Mouse (Mus musculus): ENCODE measurements at regions not wholly inside any gene's neighbourhood (a gene's known extent, or its start where the extent isn't known, plus 50 kb on each side); places are given as distances from the start of the nearest gene placed in this dataset.

DNA sequence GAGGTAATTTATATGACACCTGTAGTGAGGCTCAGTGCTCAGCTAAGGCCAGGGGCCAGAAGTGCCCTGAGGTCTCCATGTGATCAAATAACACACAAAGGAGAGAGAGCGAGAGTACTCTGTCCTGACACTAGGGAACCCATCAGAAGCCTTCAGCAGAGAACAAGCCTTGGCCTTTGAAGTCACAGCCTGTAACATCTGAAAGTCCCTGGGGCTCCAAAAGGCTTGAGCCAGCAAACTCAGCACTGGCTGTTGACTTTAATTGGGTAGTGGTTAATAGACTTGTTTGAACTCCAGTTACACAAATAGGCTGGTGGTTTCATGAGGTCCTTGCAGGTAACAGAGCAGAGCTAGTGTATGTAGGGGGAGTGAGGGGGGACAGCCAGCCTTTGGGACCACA lies 422.5 kb downstream of the Matn1 start:
- DNase-seq (ENCODE audit: low spot score in 2 of 2): no peak

DNA sequence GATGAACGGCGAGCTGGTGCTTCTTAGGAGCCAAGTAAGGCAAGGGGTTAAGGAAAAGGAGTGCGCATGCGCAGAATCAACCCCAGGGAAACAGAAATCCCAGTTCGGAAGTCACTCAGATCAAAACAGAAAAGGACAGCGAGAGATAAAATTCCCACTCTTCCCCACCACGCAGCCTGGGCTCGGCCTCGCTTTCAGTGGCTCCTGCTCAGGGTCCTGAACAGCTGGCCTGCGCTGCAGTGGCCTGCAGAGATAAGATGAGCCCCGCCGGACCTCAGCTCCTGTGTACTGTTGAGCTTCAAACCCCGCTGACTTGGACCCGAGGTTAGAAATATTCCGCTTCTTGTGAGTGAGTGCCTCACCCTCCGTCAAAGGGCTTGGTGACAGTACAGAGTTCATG lies 428.3 kb downstream of the Matn1 start:
- DNase-seq (ENCODE audit: low spot score in 2 of 2): no peak

DNA sequence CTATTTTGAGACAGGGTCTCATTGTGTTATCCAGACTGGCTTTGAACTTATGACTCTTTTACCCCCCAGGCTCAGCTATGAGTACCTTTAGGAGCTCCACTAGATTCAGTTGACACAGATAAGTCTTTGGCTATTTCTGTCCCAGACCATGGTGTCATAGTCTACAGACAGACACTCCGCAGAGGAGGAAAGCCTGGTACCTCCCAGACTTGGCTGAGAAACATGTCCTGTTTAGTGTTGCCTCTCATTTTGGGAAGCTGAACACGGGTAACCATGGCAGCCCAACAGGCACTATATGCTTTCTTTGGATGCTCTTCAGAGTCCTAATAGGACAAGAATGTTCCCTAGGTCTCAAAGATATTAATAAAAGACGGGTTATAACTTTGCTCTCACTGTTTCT lies 429.0 kb downstream of the Matn1 start:
- DNase-seq (ENCODE audit: low spot score in 2 of 2): no peak

DNA sequence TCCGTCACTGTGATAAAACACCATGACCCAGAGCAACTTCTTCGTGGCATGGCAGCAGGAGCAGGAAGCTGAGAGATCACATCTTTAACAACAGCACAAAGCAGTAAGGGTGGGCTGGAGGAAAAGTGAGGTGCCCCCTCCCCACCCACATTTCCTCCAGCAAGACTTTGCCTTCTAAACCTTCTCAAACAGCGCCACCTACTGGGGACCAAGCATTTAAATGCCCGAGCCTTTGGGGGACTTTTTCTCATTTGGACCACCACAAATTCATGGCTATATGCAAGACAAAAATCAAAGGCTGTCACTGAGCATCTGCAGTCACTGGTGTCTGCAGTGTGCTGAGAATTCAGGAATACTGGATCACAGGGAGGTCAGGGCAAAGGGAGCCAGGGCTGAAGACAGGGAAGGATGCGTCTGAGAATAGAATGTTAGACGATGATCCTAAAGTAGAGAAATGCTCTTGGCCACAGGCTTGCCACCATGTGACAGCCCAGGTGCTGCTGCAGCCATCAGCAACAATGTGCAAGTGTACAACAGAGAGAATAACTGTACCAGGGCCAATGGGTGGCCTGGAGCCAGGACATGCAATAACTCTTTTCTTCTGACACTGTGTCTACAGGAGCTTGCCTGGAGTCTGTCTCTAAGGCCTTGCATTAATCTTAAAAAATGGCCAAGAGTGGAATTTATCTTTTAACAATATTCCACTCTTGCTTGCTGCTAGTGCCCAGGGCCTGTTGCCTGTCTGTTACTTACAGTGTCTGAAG lies 430.5 kb downstream of the Matn1 start:
- no peak for DNase-seq (ENCODE audit: low spot score in 2 of 2)

DNA sequence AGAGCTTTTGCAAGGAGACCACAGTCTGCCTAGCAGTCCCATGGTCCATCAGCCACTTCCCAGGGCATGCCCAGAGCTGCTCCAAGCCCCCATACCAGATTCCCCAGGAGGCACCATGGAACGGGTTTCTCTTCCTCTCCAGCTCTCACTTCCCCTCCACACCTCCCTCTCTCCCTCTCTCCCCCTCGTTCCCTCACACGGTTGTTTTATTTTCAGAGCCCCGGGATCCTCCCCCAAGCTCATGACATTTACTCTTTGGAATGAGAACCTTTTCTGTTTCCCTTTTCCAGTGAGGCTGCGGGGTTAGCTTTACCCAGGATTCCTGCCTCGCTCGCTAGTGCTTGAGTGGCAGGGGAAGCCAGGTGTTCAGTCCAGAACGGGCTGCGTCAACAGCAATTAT lies 436.9 kb downstream of the Matn1 start:
- no peak for DNase-seq (ENCODE audit: low spot score in 2 of 2)

DNA sequence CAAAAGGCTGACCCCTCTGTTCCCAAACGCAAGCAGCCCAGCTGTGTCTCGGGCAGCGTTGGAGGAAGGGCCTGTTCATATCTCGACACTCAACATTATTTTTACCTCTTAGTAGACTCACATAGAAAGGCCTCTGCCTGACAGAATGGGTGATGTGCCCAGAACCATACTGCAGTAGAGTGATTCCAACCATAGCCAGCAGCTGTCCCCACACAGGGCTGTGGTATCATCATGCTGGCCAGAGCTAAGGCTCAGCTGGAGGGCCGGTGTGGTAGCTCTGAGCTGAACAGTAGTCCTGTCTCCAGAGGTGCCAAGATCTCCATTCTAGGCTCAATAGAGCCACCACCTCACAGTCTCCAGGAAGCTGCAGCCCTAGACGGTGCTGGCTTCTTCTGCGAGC lies 437.3 kb downstream of the Matn1 start:
- DNase-seq (ENCODE audit: low spot score in 2 of 2): no peak

DNA sequence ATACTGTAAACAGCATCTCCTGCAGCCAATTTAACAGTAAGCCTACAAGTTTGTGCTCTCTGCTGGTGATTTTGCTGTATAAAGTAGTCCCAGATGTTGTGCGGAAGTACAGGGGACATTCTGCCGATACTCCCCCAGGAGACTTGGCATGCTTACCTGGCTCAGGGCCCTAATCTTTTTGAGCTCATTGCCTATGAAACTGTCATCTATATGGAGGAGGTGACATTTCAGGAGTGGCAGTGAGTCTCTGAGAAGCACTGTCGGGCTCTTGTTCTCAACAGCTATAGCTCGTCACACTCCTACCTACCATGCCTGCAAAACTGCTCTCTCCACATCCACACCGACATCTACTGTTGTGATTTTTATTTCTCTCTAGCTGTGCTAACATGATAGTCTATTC lies 439.7 kb downstream of the Matn1 start:
- no peak for DNase-seq (ENCODE audit: low spot score in 2 of 2)

DNA sequence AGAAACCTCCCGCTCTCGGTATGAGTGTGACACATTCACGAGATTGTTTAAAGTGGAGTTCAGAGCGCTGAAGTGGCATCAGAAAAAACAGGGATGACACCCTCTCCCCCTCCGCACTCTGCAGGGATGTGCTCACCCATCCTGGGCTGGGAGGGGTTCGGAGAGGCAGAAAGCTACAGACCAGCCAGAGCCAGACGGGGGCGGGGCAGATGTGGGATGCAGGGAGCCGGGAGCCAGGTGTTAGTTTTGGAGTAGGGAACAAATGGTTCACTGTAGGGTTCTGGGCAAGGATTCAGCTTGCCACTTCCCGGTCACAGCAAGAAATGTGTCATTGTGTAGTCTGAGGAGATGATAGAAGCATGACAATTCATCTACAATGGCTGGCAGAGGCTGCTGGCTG lies 442.8 kb downstream of the Matn1 start:
- no peak for DNase-seq (ENCODE audit: low spot score in 2 of 2)

DNA sequence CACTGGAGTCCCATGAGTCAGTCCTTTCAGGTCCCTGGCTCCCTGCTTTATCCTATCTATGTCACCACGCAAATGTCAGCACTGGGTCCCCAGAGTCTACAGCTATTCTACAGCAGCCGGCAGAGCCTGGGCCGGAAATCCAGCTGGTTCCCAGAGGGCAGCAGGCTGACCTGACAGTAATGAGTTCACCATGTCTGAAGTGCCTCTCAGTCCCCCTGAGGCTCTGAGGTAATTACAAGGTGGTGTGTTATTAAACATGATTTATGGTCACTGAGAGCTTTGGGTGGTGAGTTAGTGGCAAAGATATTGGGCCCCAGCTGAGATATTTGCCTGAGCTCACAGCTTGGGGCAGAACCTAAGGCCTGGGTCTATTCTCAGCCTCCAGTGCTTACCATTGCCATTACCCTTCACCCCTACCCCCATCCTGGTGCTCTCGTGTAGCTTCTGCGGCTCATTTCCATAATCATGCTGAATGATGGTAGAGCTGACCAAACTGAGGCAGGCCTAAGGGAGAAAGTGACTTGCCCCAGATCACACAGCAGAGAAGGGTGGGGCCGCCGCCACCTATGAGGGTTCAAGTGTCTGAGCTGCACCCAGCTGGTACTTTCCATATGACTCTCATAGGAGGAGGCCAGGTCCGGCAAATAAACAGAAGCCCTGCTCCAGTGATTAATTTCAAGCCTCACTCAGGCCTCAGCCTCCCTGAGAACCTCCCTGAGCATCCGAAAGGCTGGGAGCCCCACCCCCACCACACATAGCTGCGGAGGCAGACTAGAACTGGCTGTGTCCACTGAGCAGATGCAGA lies 446.8 kb downstream of the Ptpru start:
- no peak for DNase-seq (ENCODE audit: low spot score in 2 of 2)

DNA sequence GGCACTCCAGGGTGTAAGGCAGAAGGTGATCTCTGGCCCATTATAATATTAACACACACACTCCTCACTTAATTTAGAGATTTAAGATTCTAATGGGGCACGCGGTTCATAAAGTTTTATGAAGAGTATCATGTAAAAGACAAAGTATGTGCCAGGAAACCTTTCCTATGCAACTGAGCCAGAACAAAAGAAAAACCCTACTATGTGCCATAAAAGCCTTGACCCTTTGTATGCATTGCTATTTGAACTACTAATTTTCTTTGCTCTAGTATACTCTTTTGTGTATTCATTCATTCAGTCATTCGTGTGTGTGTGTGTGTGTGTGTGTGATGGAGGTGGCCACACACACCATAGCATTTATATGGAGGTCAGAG lies 446.2 kb downstream of the Ptpru start:
- DNase-seq (ENCODE audit: low spot score in 2 of 2): no peak

DNA sequence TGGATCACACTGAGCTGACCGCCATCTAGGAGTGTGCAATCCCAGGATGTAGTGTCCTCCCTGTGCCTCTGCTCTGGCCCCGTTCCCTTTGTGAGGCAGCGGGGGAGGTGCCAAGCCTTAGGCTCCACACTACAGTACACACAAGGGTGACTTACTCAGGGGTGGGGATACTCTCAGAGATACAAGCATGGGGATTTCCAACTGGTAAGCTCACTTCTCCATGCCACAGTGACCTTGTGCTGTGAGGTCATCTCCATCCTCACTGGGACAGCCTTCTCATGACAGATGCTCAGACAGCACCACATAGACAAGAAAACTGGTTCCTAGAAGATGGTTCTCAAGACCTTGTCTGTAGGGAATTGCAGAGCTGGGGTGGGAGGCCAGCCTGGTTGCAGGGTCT lies 445.6 kb downstream of the Ptpru start:
- DNase-seq (ENCODE audit: low spot score in 2 of 2): no peak

DNA sequence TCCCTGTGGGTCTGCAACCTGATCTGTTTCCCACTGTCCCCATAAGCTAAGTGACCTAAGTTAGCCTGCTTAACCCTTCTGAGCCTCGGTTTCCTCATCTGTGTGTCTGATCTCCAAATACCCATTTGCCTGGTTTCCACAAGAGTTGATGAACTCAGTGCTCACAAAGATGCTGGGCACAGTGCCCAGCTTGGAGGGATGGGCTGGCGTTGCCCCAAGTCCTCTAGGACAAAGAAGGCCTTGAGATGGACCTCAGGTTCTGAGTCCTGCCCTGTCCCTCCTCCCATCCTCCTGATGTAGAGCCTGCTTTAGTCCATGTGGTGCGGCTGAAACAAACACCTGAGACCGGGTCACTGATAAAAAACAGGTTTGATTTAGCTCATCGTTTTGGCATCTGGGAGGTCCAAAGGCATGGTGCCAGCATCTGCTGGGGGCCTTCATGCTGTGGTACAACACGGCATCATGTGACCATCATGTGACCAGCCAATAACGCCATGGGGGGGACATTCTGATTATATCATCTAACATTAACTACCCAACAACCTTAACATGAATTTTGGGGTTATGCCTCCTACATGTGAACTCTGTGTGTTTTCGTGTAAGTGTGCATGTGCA lies 441.8 kb downstream of the Ptpru start:
- no peak for DNase-seq (ENCODE audit: low spot score in 2 of 2)

DNA sequence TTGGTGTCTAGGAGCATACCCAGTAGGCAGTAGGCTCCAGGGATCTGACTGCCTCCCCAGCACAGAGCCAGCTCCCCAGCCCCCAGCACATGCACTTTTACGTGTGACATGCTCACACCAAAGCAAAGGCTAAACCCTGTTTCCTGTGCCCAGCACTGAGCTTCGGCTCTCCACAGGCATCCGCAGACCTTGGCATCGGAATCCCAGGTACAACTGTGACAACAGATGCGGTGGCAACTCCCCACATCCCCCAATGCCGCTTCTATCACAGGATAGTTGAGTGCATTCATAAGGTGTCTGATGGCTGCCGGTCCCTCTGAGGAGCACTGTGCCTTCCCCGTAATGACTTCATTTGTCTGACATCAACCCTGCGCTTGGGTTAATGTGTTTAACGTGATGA lies 440.9 kb downstream of the Ptpru start:
- DNase-seq (ENCODE audit: low spot score in 2 of 2): no peak

DNA sequence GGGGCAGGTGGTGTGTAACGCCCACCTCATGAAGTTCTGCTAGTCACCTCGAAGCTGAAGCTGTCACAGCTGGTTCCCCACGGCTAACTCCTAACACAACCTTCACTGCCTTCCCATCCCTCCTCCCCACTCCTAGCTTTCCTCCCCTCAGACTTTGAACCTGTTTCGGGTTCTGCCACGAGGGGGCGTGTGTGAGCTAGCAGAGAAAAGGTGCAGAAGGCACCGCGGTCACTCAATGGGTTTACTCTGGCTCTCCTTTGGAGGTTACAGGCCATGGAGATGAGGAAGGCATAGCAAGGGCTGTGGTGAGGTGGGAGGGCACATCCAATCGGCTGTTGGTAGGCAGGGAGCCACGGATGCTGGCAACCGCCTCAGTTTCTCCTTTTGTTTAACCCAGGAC lies 437.3 kb downstream of the Ptpru start:
- no peak for DNase-seq (ENCODE audit: low spot score in 2 of 2)

DNA sequence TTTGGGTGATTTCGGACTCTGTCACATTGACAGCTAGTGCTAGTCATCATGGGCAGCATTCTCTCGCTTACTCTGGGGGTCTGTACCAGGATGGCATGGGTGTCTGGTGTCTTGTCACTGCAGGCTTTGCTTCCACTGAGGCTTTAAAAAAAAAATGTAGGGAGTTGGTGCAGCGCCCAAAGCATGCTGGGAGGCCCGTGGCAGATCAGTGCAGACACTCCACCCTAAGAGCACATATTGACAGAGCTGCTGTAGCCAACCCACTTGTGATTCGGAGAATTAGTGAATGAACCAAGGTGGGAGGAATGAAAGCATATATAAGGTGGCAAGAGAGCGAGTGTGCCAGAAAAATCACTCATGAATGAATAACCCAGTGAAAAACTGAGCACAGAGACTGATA lies 436.8 kb downstream of the Ptpru start:
- no peak for DNase-seq (ENCODE audit: low spot score in 2 of 2)

DNA sequence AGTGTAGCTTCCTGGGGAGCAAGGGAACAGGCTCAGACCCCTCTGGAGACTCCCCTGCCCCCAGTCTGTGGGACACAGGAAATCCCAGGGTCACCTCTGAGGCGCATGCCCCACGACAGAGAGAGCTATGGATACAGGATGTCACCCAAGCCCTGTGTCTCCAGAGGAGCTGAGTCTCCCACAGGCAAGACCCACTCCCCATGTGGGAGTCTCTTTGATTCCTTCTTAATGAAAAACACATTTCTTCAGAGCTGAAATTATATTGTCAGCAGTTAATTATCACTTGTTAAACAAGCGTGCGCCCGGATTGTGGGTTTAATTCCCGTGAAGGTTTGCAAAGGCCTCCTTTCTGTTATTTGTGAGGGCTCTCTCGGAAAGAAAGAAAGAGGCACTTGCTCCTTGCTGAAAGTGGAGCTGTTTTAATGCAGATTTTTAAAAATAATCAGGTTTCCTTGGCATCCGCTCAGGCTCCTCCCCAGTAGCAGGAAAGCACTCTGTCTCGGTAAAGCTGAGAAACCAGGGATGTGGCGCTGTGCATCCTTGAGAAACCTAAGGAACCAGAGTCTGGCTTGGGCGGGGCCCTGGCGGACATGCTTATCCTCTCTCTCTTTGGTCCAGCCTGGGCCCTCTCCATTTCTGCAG lies 432.6 kb downstream of the Ptpru start:
- no peak for DNase-seq (ENCODE audit: low spot score in 2 of 2)

DNA sequence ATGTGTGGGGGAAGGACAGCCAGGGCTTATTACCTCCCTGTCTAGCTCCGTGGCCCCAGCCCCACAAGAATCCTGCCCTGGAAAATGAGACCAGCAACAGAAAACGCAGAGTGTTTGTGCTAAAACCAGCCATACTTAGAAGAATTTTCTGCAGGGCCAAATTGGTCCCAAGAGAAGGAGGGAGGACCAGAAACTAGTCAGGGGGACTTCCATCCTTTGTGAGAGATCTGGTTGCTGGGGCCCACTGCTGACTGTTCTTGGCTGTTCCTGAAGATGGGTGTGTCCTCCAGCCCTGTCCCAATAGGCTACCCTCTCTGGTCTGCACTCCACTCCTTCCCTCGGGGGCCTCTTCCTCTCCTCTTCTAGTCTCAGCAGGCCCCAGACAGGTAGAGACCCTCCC lies 430.6 kb downstream of the Ptpru start:
- DNase-seq (ENCODE audit: low spot score in 2 of 2): no peak

DNA sequence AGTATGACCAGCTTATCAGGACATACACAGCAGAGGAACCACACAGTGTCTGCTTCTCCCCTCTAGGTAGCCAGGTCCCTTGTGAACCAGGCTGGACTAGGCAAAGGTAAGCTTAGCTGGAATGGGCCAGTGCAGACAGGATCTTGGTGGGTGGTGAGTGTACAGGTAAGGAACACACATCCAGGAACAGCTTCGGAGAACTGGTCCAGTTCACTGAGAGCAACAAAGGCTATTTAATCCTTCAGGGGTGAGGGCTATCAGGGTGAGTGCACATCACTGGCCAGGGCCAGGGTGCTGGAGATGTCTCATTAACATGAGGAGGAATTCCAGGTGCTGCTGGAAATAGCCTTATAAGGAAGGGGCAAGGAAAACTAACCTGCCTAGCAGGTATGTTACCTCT lies 429.4 kb downstream of the Ptpru start:
- no peak for DNase-seq (ENCODE audit: low spot score in 2 of 2)

DNA sequence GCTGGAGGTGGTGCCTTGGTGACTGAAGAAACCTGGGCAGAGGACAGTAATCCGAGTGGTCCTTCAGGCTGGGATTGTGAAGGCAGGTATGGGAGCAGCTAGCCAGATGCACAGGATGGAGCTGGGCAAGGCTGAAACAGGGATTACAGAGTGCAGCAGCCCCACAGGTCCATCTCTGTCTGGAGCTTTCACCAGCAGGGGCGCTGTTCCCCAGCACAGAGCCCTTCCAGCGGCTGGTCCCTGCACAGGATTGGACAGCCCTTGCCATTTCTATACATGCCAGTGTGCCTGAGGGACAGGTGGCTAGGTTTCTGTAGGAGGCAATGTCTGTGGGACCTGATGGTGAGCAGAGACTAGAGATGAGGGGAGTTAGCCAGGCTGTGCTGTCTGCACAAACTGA lies 428.3 kb downstream of the Ptpru start:
- DNase-seq (ENCODE audit: low spot score in 2 of 2): no peak

DNA sequence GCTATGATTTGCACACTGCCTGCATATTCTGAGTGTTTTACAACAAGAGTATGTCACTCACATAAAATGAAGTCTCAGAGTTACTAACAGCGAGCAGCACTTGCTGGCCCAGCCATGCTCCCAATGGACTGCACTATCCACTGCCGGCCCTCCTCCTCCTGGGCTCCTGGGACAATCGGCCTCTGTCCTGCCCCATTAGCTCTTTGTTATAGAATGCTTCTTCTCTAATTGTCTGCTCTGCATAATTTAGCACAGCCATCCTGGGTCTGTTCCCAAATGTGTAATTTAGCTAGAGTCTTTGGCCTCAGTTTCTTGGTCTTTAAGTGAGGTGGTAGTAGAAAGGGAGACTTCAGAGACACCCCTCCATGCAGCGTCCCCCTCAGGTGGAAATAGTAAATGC lies 426.2 kb downstream of the Ptpru start:
- no peak for DNase-seq (ENCODE audit: low spot score in 2 of 2)

DNA sequence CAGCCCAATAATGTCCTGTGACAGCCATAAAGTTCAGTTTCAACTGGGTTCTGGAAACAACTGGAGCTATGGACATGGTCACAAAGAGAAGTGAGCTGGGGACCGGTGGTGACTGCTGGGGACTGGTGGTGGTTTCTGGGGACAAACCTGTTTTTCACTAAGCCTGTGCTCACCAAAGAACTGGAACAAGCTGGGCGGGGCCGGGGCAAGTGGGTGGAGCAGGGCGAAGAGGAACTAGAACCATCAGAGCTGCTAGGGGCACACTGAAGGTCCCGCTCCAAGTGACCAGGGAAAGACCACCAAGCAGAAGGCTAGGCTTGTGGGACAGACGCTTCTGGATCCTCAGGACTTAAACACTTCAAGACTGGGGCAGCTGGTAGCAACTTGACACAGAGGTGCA lies 424.7 kb downstream of the Ptpru start:
- DNase-seq (ENCODE audit: low spot score in 2 of 2): no peak

DNA sequence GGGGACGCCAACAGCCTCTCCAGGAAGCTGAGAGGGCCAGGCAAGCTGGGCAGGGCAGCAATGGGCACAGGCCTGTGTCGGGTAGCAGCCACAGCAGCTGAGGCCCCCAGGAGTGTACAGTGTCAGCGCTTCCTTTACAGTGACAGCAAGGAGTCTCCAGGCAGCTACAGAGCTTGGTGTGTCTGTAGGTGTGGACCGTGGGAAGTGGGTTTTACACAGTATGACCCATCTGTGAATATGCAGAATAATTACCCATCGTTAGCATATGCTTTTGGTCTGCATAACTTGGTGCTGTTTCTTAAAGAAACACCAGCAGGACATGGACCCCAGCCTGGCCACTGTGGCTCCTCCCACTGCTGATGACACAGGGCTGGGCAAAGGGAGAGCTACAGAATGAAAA lies 422.6 kb downstream of the Ptpru start:
- no peak for DNase-seq (ENCODE audit: low spot score in 2 of 2)
